Mouse (Mus musculus) lung, postnatal 10 days (tissue): ENCODE data around the gene Gm17482.
"Not testable (repeated sequence)": the region's sequence is repeated elsewhere in the genome, so short reads cannot be mapped to it uniquely, and the experiment has no call there.

Experiments
- DNase-seq: peaks from one replicate; pipeline ENCODE4 v3.0.0; 2021

Gm17482 gene

DNA sequence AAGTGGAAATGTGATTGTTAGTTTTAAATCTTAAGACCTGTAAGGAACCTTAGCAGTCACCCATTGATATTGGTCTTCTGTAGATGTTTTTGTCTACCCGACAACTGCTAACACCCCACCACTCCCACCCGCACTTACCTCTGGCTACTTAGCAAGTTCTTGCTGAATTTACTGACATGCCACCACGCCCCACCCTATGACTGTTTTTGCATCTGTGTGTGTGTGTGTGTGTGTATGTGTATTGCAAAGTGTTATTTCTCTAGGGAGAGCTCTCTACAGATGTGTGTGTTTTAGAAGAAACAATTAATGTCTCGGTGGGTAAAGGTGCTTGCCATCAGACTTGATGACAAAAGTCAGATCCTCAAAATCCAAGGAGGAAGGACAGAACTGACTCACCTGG, at the start of gene Gm17482:
TSS of gene Gm17482 (plus strand) at position 301 of the 400 bp plus-strand sequence.
- DNase-seq, result no peak

DNA sequence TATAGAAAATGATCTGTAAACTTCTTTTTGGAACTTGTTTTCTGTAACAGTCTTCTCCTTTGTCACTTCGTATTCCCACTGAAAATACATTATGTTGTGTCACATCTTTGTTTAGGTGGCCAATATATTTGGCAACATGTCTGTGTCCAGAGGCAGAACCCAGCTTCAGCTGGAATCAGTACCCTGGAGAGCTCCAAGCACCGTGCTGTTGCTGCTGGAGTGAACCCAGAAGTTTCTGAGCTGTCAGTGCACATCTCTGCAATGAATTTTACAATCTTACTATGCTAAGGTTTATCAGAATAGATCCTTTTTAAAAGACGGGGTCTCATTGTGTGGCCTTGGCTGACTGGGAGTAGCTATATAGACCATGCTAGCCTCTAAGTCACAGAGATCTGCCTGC, 48.3 kb upstream of the Gm17482 start:
- peak; percentile 65 for DNase-seq

DNA sequence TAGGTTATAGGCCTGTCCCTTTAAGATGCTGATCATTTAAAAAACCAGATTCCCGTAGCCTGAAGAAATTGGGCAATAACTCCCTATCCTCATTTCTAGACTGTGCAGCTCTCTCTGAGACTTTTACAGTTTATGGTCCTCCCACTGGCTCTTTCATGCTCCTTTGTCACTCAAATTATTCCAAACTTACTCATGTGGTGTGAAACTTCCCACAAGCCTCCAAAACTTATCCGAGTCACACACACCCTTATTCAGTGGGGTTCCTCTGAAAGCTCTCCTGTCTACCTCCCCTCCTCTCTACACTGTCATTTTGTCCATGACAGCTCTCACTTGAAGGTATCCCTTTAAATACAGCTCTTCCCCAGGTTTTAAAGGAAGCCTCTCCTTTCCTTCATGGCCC, 46.0 kb upstream of the Gm17482 start:
- DNase-seq, result no peak

DNA sequence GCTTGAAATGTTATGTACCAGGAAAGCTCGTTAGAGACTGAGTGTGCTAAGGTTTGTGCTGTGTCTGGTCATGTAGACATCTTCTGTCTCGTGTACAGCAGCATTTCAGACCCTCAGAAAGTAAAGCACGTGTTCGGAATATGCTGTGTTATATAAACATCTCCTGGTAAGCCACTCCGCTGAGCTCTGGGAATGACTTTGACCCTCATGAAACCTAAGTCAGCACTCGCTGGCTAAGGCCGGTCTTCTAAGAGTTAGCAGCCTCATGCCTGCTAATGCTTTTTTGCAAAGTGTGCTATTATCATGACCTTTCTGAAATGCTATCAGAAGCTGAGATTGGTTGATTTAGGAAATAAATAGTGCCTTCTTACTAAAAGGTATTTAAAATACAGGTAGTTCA, 36.0 kb upstream of the Gm17482 start:
- DNase-seq, result no peak

DNA sequence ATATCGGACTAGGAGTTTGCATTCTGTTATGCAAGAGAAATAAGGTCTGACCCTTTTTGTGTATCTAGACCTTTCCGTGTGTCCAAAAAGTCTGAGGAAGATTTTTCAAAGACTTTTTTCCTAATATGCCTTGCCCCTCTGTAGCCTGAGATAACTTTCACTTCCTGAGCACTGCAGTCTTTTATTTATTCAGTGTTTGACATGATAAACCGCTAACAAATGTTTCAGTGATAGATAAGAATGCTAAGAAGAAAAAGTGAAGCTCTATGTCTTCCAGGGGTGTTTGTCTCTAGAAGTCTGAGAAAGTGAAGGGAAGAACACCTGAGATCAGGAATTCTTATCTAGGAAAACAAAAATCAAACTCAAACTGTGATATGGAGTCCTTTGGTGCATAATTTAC, 26.4 kb upstream of the Gm17482 start:
- no peak for DNase-seq

DNA sequence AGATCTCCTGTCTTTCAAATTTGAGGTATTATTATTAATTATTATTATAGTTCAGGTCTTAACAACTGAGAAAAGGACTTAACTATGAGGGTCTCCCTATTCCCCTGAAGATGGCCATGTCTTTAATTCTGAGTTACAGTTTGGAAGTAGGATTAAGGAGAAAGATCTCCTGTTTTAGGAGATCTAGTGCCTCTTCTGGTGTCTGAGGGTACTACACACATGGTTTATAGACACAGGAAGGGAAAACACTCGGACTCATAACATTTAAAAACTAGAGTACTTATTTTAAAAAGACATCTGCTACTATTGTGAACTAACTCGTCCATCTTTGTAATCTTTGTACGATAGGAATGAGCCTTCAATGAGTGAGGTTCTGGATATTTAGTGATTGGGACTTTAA, 24.1 kb upstream of the Gm17482 start:
- no peak for DNase-seq

DNA sequence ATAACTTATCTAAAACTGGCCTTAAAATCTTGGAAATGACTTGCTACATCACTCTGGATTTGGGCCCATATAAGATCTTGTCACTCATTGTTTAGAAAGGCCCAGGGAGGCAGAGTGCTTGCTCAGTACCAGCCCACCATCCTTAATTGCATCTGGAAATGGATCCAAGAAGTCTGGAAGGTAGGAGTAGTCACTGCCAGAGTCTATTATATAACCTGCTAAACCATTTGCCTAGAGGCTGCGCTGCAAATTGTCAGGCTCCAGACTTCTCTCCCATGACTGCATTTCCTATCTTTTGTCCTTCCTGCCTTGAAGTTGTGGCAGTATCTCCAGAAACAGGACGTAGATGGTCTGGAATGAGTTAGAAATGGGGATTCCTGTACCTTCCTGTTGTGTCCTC, 17.0 kb upstream of the Gm17482 start:
- DNase-seq, result no peak

DNA sequence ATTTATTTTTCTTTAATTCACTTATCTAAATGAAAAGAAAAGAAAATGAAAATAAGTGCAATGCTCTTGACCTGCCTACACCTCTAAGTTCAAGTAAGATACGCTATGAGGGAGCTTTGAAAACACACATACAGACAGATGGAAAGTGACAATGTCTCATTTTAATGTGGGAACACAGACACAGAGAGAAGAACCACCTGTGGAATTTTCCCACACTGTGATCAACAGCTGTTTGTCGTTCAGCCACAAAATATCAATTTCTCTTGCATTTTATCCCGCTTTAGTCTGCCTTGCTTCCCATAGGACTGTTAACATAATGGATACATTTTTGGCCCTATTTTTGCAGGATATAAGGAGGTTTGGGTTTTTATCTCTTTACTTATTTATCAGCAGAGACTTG, 16.3 kb upstream of the Gm17482 start:
- DNase-seq, result peak; percentile 8

DNA sequence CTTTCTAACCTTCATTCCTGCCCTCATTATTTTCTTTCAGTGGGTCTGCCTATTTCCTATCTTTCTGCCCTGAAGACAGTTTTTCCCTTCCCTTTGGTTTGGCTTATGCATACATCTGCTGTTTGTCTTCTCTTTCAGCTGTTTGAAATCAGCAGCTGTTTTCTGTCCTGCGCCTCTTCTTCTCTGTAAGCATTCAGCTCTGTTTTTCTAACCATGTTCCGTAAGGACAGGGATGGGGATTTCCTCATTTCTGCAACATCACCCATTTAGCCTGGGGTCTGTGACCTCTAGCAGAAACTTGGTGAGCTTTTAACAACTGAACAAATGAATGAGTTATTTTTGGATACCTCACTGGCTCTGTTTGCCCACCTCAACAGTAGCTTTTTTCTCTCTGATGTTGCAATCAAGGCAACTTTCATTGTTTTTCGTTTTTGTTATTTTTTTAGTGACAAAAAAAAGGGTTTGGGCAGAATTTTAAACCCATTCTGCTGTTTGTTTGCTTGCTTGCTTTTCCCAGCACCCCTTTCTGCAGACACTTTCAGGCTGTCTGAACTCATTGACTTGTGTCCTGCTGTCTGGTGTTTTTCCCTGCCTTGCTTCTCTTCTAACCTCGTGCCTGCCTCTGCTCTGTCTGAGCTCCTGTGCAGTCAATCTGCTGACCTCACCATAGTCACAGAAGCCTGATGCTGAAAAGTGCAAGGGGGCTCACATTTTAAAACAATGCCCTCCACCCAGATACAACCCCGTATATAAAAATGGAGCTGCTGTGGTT, 14.8 kb upstream of the Gm17482 start:
- DNase-seq, result peak; percentile 40

DNA sequence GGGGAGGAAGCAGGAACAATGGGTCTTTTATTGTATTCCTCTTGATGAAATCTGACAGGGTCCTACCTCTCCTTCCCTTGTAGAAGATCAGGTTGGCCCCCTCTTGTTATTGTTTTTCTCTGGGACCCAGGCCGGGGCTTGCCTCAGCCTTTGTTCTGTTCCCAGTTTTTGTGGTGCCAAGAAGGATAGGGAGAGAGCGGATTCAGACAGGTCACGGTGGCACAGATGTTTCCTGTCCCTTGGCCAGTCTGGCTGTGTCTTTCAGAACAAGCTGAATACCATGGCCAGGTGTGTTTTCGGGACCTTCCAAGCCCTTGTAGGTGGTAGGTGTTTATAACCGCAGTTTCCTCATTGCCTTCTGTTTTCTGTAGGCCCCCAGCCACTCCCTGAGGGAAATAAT, 14.0 kb upstream of the Gm17482 start:
- DNase-seq, result no peak

DNA sequence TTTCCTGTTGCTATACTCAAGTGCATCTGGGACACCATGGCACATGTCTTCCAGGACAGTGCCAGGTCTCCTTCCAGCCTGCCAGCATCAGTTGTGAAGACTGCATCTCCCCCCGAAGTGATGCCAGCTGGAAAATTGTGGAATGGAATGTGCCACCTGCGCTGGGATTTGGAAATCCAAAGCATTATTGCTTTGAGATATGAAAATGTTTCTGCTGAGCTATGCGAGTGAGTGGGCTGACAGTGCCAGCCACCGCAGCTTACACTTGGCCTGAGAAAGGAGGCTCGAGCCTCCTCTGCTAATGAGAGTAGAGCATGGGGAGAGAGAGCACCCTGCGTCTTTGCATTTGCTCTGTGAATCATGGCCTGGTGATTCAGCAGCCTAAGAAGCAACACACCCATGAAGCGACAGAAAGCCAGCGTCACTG, 5.9 kb upstream of the Gm17482 start:
- DNase-seq, result no peak

DNA sequence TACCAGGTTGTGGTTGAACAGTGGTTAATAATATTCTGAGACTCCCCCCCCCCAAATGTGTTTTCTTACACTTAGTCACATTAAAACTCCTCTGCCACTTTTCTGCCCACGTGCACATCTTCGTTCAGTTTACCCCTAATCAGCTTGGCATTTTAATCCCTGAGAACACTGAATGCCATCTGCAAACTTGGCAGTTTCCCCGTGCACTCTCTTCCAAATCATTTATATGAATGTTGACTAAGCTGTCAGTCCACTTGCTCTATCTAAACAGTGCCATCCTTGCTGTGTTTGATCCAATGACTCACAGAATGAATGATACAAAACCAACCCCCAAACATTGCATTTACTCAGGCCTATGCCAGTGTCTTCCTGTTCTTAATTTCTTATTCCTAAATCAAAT, 1.6 kb upstream of the Gm17482 start:
- no peak for DNase-seq

DNA sequence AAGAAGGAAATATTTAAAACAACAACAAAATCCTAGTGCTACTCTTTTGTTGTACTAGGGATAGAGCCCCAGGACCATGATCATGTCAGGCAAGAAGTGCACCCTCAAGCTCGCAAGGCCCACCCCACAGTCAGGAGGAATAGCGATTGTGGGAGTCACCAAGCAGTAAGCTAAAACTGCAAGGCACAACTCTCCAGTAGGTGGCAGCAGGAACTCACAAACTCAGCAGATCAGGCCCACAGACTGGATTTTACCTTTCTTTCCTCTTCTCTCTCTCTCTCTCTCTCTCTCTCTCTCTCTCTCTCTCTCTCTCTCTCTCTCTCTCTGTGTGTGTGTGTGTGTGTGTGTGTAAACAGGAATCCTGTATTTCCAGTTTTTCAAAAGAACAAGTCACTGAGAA, 386 bp downstream of the Gm17482 start:
- peak; percentile 88 for DNase-seq

DNA sequence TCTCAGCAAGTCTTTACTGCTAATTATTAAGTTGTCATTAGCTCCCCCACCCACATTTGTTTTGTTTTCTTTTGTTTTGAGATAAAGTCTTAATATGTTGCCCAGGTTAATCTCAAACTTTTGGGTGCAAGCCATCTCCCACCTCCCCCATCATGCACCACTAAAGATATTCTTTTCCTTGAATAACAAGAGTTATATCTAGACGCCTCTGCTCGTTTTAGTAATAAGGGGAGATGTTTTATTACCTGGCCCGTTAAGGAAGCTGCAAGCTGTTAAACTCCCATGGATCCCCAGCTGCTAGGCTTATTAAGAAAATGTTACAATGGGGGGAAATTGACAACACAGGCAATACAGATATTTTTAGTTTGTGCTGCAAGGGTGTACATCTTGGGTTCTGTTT, 3.4 kb downstream of the Gm17482 start:
- no peak for DNase-seq

DNA sequence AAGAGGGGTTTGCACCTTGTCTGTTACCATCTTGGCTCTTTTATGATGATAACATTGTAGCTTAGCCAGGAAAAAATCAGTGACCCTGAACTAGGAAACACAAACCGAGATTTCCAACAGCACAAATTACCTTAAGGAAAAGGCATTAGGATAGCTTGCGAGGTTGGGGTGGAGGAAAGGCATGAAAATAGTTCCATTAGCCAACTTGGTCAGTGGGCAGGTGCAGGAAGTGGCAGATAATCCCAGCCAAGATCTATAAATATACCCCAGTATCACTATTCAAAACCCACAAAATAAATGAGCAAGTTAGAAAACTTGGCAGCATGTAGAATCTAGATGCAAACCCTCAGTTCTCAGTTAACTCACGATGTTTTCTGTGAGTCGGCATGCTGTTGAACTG, 4.7 kb downstream of the Gm17482 start:
- DNase-seq, result no peak

DNA sequence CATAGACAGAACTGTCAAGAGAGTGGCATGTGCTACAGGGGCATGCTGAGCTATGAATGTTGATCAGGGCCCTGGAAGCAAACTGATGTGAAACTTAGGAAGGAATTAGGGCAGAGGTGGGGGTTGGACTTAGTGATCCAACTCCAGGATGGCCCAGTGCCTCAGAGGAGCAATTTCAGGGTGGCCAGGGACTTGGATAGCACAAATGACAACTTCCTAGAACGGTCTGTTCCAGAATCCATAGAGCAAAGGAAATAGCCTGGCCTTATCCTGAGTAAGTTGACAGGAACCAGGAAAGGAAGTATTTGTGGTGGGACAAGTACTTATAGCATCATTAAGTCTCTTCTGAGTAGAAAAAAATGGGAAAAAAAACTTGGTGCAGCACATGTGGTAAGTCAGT, 5.4 kb downstream of the Gm17482 start:
- no peak for DNase-seq

DNA sequence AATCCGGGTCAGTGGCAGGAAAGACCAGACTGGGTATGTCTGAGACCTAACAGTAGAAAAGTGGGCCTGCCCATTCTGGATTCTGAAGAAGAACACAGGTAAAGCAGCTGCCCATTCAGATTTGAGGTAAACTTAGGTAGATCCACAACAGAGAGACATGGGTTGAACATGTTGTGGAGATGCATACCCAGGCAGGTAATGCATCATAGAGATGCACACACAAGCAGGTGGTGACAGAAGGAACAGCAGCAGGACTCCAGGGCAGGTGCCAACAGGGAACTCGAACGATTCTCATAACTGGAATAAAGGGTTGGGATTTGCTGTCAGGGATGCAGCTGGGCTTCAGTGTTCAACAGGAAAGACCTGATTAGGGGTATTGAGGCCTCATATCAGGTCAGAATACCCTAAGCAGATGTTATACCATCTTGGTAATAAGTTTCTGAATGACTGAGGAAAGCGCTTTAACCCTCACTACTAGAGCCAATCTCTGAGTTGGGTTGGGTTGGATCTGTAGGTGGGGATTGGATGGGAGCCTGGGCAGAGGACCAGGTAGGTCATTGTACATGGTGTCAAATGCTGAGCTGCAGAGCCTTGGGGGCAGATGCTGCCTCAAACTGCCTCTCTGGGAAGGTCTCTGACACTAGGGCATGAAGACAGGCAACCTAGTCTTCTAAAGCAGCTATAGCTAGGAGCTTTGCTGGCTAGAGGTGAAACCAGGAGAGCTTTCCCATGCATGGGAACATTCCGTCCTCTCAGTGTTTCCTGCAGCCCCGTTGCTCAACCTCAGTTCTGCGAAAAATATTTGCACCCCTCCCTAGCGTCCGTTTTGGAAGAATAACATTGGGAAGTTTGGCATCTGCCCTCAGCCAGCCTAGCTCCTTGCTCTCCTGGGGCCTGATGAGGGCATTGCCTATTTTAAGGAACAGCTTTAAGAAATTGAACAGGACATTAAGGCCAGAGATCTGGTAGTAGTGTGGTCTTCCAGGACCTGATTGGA, 11.2 kb downstream of the Gm17482 start:
- DNase-seq, result peak; percentile 14

DNA sequence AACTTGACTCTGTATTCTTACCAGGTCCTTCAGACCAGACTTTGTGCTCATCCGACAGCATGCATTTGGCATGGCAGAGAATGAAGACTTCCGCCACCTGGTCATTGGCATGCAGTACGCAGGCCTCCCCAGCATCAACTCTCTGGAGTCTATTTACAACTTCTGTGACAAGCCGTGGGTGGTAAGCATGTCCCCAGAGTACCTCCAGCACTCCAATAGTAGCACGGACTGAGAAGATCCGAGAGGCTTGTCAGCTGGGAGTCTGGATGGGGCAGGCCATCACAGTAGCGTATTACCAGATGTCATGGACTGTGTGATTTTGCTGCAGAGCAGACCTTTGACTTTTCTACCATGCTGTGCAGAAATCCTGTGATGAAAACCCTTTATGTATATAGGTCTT, 12.2 kb downstream of the Gm17482 start:
- no peak for DNase-seq

DNA sequence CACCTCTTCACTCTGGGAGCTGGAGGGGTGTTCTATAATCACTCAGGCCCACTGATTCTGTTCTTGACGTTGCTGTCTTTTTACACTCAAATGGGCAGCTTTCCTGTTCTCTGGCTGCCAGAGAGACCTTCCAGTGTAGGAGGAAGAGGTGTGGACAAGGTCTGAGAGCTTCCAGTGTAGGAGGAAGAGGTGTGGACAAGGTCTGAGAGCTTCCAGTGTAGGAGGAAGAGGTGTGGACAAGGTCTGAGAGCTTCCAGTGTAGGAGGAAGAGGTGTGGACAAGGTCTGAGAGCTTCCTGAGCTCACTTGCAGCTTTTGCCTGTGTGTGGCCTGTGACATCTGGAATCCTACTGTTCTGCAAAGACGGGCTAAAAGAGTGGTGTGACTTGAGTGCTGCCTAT, 13.3 kb downstream of the Gm17482 start:
- DNase-seq, result not testable (repeated sequence)

DNA sequence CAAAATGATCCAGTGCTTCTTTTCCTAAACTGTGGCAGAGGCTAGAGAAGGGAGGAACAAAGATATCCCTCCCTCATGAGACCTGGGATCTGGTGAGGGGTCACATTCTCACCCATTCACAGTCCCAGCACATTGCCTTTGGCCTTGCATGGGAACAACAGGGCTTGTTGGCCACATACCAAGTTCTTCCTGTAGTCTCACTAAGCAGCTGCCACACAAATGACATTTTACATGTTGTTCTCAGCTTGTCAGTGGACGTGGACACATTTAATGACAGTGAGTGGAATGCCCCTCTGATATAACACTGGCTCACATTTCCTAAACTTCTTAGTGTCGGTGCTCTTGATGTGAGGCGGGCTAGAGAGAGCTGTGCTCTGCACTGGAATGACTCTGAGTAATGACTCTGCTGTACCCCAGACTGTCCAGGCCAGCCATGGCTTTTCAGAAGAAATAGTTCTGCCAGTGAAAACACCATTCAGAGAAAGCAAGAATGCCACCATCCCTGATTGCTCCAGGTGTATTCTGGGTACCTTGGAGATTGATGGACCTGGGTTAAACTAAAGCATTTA, 14.1 kb downstream of the Gm17482 start:
- DNase-seq, result peak; percentile 31

DNA sequence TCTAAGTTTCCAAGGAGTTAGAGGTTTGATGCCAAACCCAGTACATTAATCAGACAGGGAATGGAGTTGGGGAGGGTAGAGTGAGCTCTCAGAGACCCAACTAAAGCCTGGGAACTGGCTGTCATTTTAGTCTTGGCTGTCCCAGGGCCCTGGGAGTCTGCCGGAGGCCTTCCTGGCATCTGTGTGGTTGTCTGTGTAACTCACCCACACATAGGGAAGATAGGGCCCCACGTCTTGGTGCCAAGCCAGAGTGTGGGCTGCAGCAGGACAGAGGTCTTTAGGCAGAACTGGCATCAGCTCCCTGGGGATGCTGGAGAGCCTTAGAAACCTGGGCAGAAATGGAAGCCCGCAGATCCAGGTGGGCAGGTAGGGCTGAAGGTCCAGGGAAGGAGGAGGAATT, 14.8 kb downstream of the Gm17482 start:
- no peak for DNase-seq

DNA sequence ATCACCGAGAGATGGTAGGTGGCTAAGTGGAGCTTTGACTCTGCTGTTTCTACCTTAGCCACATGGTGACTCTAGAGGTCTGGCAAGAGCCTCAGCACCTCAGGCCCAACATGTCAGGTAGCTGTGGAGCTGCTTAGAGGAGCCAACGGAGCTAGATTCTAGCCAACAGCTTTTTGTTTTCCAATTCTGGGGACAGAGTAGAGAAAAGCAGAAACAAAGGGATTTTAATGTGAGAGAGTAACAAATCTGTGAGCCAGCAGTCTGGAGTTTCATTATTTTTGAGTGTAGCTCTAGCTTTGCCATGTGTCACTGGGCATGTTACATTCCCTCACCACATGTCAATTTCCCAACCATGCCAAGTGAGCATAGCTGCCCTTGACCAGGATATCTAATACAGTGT, 17.1 kb downstream of the Gm17482 start:
- no peak for DNase-seq

DNA sequence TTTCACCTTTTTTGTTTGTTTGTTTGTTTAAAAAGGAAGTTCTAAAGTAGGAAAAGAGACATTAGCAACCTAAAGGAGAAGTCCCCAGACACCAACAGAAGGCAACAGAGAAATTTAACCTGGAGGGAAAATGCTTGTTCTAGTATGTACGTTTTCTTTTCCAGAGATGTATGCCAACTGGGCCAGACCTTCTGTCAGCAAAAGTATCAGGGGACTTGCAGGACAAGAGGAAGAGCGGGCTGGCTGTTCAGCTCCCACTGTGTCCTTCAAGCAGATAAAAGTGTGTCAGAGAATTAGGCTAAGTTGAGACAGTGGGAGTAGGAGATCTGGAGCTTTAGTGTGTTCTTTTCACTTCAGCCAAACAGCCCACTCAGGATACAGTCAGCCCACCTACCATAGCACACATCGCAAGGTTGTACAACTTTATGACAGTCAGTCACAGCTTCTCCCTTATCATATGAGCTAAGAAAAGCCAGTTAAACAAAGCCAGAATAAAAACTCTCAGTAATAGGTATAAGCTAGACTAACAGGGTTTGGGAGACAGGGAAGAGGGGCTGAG, 18.4 kb downstream of the Gm17482 start:
- DNase-seq, result no peak
